Mouse (Mus musculus) heart, postnatal 10 days (tissue): Measurements from ENCODE around the gene Dlg5. TPM values are rescaled to one million over a fixed set of nuclear protein-coding genes. Genes with fewer than 3 reads are reported as not detected.

ENCODE experiments used
- DNase-seq, 2 experiments: peaks; one replicate each; pipeline ENCODE4 v3.0.0; 2021
- intact Hi-C: fragments of 180-260 bp; cut with DNase I; formaldehyde crosslinking; loops from one replicate; pipeline ENCODE4 v1.15.1; 2025
- total RNA-seq, 2 experiments: library from RNA; stranded (reverse); gene quantifications; 2 replicates each; pipeline ENCODE4 v1.2.3; 2021

Dlg5 gene
- total RNA-seq, 2 experiments from 2014 or later, result 17.0 to 19.1 TPM

DNA sequence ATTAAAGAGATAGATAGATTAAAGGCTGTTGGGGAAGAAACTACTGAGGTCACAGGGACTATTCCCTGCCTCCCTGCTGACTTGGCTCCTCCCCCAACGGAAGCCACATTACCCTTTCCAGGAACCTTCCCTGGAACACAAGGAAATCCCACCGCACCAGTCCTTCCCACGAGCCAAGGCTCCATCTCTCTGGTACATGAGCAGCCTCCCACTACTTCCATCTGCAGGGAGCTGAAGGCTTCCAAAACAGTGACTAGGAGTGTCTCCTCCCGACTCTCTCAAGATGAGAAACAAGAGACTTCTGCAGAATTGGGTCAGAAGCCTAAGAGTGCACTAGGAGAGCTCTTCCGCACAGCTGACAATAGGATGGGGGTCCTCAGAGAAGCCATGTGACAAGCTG, 47.9 kb downstream of the Dlg5 start:
- DNase-seq, result no peak
- intact Hi-C loops, result no loop called here

DNA sequence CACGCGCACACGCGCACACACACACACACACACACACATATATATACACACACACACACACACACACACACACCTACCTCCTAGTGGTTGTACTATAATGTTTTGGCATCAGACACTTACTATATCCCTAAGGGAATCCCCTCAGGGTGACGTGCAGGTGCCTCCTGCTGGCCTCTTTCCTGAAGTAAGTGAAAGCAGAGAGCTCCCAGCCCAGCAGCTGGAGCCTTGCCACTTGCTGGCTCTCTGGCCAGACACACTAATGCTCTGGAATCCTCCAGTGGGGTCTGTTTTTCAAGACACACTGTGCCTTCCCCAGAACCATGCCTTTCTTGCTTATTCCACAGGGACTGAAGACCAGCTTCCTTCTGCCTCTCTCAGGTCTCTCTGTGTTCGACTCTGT, 48.8 kb downstream of the Dlg5 start:
- peak; percentile 62 to 64 for DNase-seq
- intact Hi-C loops, result no loop called here

DNA sequence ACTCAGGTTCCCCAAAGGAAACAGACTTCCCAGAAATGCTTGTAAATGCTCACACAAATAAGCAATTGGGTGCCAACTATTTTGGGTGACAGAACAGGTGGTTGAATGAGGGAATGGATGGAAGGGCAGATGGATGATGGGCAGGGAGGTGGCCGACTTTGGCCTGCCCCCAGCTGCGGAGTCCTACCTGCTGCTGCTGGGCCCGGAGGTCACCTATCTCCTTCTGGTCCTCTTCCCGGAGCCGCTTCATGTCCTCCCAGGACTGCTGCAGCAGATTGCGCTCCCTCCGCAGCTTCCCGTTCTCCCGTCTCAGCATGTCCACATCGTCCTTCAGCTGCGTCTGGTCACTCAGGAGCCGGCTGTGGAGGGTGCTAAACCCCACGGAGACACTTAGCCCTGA, 55.6 kb downstream of the Dlg5 start:
- no peak for DNase-seq
- intact Hi-C loops, result no loop called here

DNA sequence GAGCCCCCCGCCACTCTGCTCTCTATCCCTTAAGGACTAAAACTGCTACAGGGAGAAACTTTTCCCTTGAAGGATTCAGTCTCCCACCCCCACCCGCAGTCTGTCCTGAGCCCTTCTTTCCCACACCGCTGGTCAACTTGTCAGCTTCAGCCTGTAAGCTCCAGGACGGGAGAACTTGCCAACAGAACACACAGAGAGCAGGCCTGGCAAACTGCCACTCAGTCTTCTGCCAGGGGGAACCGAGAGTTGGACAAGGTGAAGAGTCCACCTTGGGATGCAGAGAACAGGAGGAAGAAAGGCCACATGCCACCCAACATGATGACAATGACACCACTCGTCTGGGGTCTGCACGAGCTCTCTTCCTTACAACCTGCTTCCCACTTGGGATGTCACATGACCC, 56.1 kb downstream of the Dlg5 start:
- intact Hi-C loops, result no loop called here
- peak; percentile 45 to 46 for DNase-seq

DNA sequence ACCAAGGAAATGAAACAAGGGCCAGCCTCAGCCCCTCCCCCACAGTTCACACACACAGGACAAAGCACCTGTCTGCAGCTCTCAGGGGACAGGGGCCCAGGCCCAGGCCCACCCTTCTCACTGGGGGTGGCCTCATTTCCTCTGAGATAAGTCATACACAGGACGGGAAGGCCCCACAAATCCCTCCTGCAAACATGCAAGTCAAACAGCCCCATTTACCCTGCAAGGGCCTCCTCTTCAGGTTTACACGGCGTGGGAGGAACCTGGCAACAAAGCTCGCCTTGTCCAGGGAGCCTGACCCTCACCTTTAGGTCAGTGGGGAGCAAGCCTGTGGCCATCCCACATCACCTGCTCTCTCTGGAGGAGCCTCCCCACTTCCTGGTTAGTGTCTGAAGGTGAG, 60.2 kb downstream of the Dlg5 start:
- intact Hi-C loops, result no loop called here
- no peak for DNase-seq

DNA sequence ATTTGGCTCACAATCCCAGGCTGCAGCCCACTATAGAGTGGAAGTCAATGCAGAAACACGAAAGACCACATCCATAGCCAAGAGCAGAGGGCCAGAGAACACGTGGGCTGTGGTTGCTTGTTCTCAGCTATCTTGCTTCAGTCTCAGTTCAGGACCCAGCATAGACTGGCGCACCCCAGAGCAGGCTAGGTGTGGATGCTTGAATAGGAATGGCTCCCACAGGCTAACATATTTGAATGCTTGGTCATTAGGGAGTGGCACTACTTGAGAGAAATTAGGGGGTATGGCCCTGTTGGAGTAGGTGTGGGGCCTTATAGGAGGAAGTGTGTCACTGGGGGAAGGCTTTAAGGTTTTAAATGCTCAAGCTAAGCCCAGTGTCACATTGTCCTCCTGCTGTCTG, 62.8 kb downstream of the Dlg5 start:
- intact Hi-C loops, result loop anchor here (1.0 to 5.0 kb wide), 3 partner anchors 69 to 116 kb away; no protein-coding TSS in a partner anchor
- DNase-seq, result no peak

DNA sequence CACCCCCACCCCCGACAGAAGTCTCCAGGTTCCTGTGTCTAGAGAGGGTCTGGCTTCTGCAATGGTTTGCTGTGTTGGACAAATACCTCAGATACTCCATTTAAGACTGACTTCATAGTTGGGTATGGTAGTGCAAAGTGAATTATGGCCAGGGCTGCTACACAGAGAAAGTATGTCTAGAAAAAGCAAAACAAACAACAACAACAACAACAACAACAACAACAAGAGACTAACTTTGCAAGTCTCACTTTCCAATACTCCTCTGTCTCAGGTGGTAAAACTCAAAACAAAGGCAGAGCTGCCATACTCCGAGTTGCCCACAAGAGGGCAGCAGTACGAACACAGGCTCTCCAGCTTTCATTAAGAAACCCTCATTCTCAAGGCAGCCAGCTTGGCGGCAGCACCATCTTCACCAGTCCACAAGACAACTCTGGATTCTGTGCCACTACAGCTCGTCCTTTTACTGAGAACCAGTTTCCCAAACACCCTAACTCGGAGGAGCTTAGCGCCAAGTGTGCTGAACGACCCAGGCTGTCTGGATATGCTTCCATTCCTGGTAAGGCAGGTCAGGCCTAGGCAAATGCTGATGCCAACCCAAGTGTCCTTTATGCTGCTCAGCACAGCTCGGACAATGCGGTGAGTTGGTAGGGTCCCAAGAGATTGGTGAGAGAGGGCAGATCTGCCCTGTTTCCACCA, 63.8 kb downstream of the Dlg5 start:
- intact Hi-C loops, result loop anchor here (1.0 to 5.0 kb wide), 3 partner anchors 70 to 115 kb away; no protein-coding TSS in a partner anchor
- DNase-seq, result peak; percentile 72 to 80

DNA sequence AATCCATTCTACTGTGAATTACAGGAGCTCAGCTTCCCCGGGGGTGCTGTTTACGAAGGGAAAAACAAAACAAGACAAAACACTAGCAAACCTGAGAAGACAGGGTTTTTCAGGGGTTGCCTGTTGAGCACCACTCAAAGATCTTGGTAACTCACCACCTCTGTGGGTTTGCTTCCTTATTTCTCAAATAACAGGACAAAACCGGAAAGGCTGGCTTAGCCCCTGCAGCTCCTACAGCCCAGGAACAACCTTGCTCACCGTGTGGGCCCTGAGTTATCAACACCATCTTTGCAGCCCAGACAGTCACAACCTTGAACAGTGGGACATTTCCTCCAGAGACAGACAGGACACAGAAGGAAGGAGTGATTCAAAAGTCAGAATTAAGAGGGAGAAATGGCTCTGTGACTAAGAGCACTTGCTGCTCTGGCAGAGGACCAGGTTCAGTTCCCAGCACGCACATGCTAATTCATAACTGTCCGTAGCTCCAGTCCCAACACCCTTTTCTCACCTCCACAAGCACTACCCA, 66.2 kb downstream of the Dlg5 start:
- intact Hi-C loops, result no loop called here
- no peak for DNase-seq

DNA sequence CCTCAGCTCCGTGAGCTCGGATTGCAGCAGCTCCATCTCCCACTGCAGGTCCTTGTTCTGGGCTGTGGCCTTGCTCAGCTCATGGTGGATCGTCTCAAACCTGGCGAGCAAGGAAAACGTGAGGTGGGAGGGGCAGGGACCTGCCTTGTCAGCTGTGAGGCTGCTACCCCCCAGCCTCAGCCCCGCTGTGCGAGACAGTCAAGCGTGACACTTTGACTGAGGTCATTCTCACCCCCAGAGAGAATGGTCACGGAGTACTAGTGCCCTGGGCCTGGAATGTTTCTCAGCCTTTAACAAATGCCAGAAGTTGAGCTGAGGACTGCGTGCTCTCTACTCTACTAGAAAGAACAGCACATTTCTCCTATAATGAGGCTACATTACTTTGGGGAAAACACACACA, 69.1 kb downstream of the Dlg5 start:
- intact Hi-C loops, result no loop called here
- no peak for DNase-seq

DNA sequence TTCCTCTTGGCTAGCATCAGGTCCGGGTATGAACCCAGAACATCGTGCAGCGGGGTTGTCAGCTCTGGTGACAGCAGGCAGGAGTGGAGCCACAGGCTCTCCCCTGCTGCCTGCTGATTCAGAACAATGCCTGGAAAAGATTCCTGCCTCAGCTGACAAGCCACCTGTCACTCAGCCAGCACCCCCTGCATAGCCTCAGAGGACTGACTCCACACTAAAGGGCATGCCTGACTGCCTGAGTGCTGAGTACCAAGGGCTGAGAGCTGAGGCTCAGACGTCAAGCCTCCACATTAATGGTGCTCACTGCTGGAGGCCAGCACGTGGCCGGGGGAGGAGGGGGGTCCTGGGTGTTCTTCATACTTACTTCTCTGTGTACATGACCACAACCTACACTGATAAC, 72.4 kb downstream of the Dlg5 start:
- intact Hi-C loops, result no loop called here
- DNase-seq, result no peak

DNA sequence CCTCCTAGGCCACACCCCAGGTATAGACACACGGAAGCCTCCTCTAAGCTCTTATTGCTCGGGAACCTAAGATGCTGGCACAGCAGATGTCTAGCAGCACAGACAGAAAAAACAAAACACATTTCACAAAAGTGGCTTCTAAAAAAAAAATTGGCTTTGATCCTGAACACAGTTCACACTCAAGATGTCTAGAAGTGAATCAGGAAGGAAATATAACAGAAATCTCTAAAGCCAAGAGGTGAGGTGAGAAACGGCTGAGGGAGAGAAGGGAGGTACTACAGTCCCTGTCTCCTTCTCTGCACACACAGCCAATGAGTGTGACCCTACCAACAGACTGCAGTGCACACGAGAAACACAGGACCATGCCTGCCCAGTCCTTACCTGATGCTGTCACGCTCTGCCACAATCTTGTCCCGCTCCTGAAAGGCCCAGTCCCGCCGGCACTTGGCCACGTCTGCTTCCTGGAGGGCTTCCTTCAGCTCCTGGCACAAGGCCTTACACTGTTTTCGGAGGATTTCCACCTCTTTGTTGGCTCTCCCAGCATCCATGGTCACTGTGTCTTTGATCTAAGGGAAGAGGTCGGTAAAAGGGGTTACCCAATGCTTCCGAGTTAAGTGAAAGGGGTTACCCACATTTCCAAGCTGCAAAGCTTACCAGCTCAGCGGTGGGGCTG, 73.9 kb downstream of the Dlg5 start:
- intact Hi-C loops, result no loop called here
- DNase-seq, result peak; percentile 24 to 33

DNA sequence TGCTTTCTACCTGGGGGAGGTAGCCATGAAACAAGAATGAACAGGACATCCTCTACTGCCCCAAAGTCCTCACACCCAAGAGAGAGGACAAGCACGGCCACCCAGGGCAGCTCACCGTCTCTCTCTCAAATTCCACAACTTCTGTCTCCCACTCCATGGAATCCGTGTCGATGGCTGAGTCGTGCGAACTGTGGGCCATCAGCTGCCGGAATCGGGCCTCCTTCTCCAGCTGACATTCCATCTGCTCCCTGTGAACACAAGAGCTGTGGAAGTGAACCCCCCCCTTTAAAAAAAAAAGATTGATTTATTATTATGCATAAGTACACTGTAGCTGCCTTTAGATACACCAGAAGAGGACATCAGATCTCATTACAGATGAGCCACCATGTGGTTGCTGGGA, 79.7 kb downstream of the Dlg5 start:
- intact Hi-C loops, result no loop called here
- no peak for DNase-seq

DNA sequence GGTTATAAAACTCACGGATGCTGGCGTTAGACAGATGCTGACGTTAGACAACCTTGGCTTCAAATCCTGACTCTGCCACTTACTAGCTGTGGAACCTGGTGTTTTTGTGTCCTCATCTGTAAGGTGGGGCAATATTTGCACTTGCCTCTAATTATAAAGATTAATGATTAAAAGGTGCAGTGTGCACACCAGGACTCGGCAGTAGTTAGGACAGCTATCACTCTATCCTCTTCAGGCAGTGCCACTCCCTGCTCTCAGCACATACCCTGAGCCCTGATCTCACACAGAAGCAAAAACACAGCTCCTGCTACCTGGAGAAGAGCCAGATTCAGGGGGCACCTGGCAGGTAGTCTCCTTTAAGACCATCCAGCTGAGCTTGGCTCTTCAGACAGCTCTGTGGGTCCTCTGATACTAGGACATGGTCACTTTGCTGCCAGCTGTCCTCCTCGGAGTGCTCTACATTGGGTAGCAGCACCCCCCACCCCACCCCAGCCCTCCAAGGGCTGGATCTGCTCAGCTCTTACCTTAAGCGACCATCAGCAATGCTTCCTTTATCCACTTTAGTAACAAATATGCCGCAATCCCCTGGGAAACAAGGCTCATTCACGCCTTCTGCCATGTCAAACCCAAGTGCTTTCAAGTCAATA, 80.9 kb downstream of the Dlg5 start:
- no peak for DNase-seq
- intact Hi-C loops, result no loop called here

DNA sequence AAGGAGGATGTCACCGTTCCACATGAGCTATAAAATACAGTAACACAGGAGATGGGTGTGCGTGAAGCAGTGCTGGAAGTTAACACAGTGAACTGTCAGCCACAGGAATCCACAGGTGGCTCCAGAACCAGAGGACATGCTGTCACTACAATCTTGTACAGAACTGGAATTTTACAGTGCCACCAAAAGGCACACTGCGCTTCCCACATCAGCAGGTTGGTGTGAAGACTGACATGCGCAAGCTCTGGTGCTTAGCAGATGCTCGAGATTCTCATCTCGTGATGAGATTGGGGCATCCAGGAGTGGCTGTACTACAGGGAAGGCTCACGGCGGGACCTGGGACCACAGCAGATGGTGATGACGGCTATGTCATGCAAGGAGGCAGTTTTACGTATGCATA, 82.9 kb downstream of the Dlg5 start:
- intact Hi-C loops, result no loop called here

DNA sequence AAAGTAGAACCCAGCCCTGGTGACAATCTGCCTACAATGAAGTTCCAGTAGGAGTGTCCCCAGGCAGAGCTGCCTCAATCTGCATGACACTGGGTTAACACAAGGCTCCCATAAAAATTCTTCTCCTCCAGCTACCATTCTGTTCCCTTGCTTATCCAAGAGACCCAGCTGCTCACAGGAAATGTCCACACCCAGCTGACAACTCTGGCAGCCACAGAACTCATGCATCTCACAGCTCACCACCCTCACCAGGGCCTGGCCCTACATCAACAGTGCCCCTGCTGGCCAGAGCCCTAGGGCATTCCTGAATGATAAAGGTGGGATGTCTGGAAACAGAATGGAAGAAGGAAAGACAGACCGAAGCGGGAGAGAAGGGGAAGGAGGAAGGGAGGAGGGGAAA, 96.8 kb downstream of the Dlg5 start:
- DNase-seq, result peak in 1 of 2 experiments; percentile 22
- intact Hi-C loops, result no loop called here

More for the DNA sequence above, 82.9 kb downstream of the Dlg5 start:
- DNase-seq, result no peak

DNA sequence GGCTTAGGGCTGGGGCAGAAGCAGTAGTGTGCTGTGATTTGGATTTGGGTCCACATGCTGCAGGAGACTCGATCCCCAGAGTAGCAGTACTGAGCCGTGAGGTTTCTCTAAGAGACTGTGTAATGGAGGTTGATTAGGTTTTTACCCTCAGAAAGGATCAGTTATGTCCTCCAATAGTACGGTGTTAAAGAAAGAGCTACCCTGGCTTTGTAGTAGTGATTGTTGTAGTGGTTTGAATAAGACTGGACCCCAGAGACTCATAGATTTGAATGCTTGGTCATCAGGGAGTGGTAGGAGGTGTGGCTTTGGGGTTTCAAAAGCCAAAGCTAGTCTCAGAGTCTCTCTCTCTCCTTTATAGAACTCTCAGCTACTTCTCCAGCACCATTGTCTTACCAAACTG, 100.9 kb downstream of the Dlg5 start:
- no peak for DNase-seq
- intact Hi-C loops, result no loop called here

DNA sequence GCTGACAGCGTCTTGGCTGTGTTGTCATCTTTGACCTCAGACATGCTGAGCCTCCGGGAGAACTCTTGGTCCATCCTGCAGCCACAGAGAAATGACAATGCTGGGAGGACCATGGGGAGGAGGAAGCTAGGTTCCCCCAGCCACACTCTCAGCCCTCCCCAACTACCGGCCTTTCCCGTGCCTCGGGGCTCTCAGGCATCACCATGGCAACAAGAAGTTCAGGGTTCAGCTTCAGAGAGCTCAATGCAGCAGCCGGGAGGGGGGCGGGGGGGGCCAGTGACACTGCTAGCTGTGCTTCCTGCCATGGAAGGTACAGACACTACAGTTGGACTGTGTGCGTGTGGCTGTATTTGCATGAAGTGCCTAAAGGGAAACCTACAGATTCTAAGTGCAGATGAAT, 101.3 kb downstream of the Dlg5 start:
- intact Hi-C loops, result no loop called here
- DNase-seq, result no peak

DNA sequence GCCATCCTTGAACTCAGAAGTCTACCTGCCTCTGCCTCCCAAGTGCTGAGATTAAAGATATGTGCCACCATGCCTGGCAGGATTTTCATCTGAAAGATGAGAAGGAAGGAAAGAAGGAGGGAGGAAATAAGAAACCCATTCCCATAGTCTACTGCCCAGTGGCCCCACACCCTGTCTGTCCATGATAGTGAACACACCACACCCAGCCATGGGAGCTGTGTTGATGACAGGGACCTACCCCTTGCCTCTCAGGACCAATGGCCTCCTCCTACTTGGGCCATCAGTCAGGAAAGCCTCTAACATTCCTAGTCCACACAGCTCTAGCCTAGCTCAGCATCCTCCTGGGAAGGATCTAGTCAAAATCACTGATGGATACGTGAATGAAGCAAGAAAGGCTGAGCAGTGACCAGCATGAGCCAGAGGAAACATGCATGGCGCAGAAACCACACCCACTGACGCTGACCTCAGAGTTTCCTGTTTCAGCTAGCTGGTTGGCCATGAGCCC, 102.7 kb downstream of the Dlg5 start:
- intact Hi-C loops, result no loop called here
- DNase-seq, result peak; percentile 17 to 21

DNA sequence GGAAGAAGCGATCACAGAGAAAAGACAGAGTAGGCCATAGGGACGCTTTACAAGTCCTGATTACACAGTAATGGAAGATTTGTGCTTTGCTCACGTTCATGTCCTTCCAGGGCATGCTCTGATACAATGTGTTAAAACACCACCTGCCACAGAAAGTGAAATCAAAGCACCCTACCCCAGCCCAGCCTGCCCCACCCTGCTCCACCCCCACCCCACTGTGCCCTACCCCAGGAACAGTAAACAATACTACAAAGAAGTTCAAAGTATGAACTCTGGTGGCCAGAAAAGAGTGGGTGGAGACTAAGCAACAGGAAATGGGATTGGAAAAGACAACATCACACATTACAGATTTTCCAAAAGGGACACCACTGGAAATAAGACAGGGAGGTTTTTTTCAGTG, 104.0 kb downstream of the Dlg5 start:
- intact Hi-C loops, result no loop called here
- DNase-seq, result no peak

DNA sequence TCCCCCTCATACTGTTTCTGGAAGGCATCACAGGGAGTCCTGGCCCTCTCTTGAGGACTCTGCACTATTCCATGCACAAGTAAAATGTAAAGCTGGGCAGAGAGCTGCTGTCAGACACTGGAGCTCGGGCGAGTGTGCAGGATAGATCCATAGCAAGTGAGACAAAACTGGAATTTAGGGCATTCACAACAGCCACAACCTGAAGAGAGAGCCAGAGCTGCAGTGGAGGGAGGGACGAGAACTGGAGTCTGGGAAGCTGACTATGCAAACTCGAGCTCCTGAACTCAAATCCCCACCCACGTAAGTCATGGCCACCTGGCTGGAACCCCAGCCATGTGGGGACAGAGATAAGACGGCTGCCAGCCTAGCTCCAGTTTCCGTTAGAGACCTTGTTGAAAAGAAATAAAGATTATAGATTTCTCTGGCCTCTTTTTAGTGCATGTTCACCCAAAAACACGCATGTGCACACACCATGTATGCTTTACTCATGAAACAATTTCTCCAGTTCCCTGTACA, 105.4 kb downstream of the Dlg5 start:
- DNase-seq, result peak in 1 of 2 experiments; percentile 9
- intact Hi-C loops, result no loop called here

DNA sequence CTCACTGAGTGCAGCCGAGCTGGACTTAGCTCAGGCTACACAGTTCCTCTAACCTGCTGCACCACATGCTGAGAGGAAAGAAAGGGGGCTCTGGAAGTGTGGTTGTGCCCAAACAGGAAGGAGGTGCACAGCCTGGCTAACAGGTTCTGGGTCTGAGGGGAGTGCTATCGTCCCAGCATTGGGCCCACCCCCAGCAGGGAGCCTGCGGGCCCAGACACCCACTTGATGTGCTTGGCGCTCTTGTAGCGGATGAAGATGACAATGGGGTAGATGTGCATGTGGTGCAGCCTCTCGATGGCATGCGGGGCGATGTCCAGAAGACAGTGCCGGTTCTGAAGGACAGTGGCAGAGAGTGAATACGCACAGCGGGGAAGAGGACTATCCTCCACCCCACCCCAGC, 108.8 kb downstream of the Dlg5 start:
- intact Hi-C loops, result no loop called here
- DNase-seq, result no peak
